Comparison of ENCODE assay signal across 27 mouse cellular contexts in the genomic region with DNA sequence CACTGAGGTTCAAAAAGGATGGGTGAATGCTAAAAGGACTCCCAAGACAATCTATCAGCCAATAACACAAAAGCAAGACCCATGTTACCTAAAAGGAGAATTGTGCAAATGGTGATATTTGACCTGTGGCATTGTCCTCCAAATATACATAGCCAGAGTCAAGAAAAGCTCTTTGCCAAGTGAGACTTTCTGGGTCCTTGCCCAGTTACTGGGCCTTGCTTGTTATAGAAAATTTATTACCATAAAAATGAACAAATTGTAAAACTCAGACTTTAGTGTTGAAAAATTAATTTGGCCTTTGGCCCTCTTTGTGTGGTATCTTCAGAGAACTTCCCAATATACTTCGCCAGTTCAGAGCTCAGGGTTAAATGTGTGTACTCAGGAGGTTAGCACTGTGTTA.
"Had no signal": no experiment of that assay in that cellular context is flagged by ENCODE, and none has a peak within 500 bp of the region (broad histone marks: within the 10 kb centered on the region; RNA-seq: fewer than 3 reads in every experiment).

No protein-coding gene starts in this region.

- DNase-seq: gastrocnemius, postnatal 14 days; gastrocnemius, postnatal 36 days; heart, adult 11 months; heart, postnatal 10 days; heart, postnatal 4 days; kidney, adult 18-20 months; kidney, adult 9 months; kidney, postnatal 25 days; kidney, postnatal 4 days; liver; liver, embryonic 13.5 days; liver, postnatal 0 days had no signal

- H3K4me1 ChIP-seq: heart, embryonic 10.5 days; heart, embryonic 12.5 days; hindbrain, embryonic 10.5 days; hindbrain, embryonic 12.5 days; intestine, embryonic 15.5 days; liver, embryonic 13.5 days; liver, embryonic 15.5 days had no signal

- H3K4me2 ChIP-seq: heart, embryonic 12.5 days; hindbrain, embryonic 12.5 days; hindbrain, embryonic 14.5 days; intestine, embryonic 15.5 days; limb, embryonic 12.5 days; liver, embryonic 11.5 days; liver, embryonic 13.5 days; liver, embryonic 15.5 days had no signal

- H3K9me3 ChIP-seq: heart, embryonic 10.5 days; heart, embryonic 12.5 days; hindbrain, embryonic 10.5 days; hindbrain, embryonic 12.5 days; intestine, embryonic 15.5 days; limb, embryonic 10.5 days; limb, embryonic 12.5 days; liver, embryonic 13.5 days; liver, embryonic 15.5 days had no signal

- H3K27ac ChIP-seq: heart, embryonic 10.5 days; hindbrain, embryonic 10.5 days; hindbrain, embryonic 12.5 days; hindbrain, embryonic 14.5 days; intestine, embryonic 15.5 days; layer of hippocampus, adult 2 months; left cerebral cortex, adult 2 months; limb, embryonic 10.5 days; limb, embryonic 12.5 days; liver, embryonic 13.5 days; liver, embryonic 15.5 days had no signal

- ATAC-seq: hindbrain, embryonic 16.5 days; inflammation-experienced regulatory T-cells, adult 6 months; intestine, embryonic 15.5 days; intestine, postnatal 0 days; liver, postnatal 0 days had no signal

- H3K4me3 ChIP-seq: heart, embryonic 10.5 days; heart, embryonic 12.5 days; hindbrain, embryonic 10.5 days; hindbrain, embryonic 12.5 days; intestine, embryonic 15.5 days; layer of hippocampus, adult 2 months; left cerebral cortex, adult 2 months; limb, embryonic 10.5 days; limb, embryonic 12.5 days; liver, embryonic 13.5 days; liver, embryonic 15.5 days had no signal

- H3K27me3 ChIP-seq: heart, embryonic 12.5 days; hindbrain, embryonic 12.5 days; intestine, embryonic 15.5 days; limb, embryonic 12.5 days; liver, embryonic 13.5 days; liver, embryonic 15.5 days had no signal

- H3K36me3 ChIP-seq: heart, embryonic 10.5 days; heart, embryonic 12.5 days; hindbrain, embryonic 10.5 days; hindbrain, embryonic 12.5 days; intestine, embryonic 15.5 days; limb, embryonic 10.5 days; limb, embryonic 12.5 days; liver, embryonic 13.5 days; liver, embryonic 15.5 days had no signal

- H3K9ac ChIP-seq: heart, embryonic 12.5 days; hindbrain, embryonic 12.5 days; hindbrain, embryonic 14.5 days; intestine, embryonic 15.5 days; limb, embryonic 12.5 days; liver, embryonic 13.5 days; liver, embryonic 15.5 days; liver, postnatal 0 days had no signal
